Mouse (Mus musculus): Measurements from ENCODE around the gene Anapc15. TPM values are rescaled to one million over a fixed set of nuclear protein-coding genes. Genes with fewer than 3 reads are reported as not detected.
A peak's percentile ranks its signal among the peaks of the same experiment; 100 is the strongest.

Anapc15 gene
- polyA plus RNA-seq, 1 experiment from 2014 or later, result 97.6 TPM

DNA sequence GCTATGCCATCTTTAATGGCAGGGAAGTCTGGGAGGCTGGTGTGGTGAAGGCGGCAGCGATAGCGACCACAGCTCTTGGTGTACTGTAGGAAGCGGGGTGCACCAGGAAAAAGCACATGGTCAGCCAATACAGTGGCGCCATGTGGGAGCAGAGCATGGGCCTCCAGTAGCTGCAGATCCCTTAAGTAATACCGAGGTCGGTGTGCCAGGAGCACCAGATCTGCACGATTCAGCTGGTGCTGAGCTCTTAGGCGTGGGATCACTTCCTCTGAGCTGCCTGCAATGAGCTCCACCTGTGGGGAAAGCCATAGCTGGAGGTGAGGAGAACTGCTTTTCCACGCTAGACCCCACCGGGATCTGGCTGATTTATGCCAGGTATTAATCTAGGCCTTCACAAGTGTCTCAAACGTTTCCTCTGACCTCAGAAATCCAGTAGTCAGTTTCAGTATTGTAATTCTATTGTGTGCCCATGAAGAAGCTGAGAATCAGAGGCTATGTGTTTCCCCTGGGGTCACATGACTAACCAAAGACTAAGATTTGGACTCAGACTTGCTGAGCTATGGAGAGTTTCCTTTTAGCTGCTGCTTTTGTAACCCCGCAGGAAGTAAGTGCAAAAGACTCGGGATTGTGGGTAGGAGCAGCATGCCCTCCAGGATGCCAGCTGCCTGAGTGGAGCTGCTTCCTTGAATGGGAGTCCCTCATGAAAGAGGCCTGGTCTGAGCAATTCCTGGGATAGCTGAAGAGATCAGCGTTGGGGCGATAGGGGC lies 37.0 kb downstream of the Anapc15 start:
- Histone ChIP-seq H3K4me2 (ENCODE audit: low read depth, severe bottlenecking) (no peak overlapping the region), H3K27me3 (ENCODE audit: control insufficient read depth, insufficient read depth, low read length) (no peaks in the 10 kb centered on the region), H3K4me1 (ENCODE audit: control insufficient read depth, insufficient read depth, low read length) (0 out of 2 replicates have a peak, but pooled peaks cover 4% of the 10 kb centered on the region), H3K36me3 (ENCODE audit: control insufficient read depth, insufficient read depth, low read length) (peaks cover 6% of the 10 kb centered on the region; the same call in 1 of the 2 replicates), H3K9me3 (ENCODE audit: control insufficient read depth, low read length) (no peaks in the 10 kb centered on the region), H3K9ac (ENCODE audit: low read length) (no peak overlapping the region), H3K27ac (replicated peaks; ENCODE audit: low read depth, low read length) (no peak overlapping the region), H3K4me3 (ENCODE audit: low read depth, low read length) (no peak overlapping the region)
- 89% methylated on average over 16 of the region's 16 CpGs for WGBS
- DNase-seq (ENCODE audit: low spot score) (no peak), ATAC-seq (ENCODE audit: insufficient number of reproducible peaks, low FRiP score, low TSS enrichment, low read depth) (no peak)

DNA sequence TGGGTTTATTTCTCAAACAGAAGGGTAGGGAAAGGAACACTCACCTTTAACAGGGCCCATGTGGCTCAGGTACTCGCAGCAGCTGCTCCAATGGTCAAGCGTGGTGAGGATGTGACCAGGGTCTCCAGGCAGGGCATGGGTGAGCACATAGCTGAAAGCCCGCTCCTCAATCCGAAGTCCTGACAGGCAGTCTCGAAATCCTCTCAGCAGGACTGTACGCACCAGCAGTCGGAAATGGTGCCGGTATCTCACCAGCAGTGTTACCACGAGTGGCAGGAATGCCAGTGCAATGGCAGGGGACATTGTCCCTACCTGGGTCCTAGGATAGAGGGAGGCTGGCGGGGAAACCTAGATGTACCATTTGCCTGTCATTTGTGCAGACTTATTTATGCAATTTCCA lies 38.5 kb downstream of the Anapc15 start:
- H3K4me2 ChIP-seq (ENCODE audit: low read depth, severe bottlenecking), result no peak overlapping the region
- no peak for ATAC-seq (ENCODE audit: insufficient number of reproducible peaks, low FRiP score, low TSS enrichment, low read depth)

DNA sequence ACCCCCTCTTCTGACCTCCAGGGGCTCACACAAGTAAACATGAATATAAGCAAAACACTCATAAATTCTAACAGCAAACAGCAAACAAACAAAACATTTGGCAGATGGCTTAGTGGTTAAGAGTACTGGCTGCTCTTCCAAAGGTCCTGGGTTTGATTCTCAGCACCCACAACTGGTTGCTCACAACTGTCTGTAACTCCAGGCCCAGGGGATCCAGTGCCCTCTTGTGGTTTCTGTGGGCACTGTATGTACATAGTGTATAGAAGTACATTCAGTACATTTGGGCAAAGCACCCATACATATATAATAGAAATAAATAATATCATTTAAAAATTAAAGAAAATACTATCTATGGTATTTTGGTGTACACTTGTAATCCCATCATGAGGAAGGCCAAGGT lies 39.3 kb downstream of the Anapc15 start:
- ATAC-seq (ENCODE audit: insufficient number of reproducible peaks, low FRiP score, low TSS enrichment, low read depth), result no peak
- H3K9me3 ChIP-seq (ENCODE audit: control insufficient read depth, low read length), result no peaks in the 10 kb centered on the region
- no peak overlapping the region for H3K4me2 ChIP-seq (ENCODE audit: low read depth, severe bottlenecking)
- peaks cover 10% of the 10 kb centered on the region; the same call in 1 of the 2 replicates for H3K4me1 ChIP-seq (ENCODE audit: control insufficient read depth, insufficient read depth, low read length)
- H3K27me3 ChIP-seq (ENCODE audit: control insufficient read depth, insufficient read depth, low read length), result no peaks in the 10 kb centered on the region
- H3K27ac ChIP-seq (replicated peaks; ENCODE audit: low read depth, low read length), result no peak overlapping the region
- H3K4me3 ChIP-seq (ENCODE audit: low read depth, low read length), result no peak overlapping the region
- no peak for DNase-seq (ENCODE audit: low spot score)
- no peak overlapping the region for H3K9ac ChIP-seq (ENCODE audit: low read length)
- H3K36me3 ChIP-seq (ENCODE audit: control insufficient read depth, insufficient read depth, low read length), result peaks cover 6% of the 10 kb centered on the region; the same call in 1 of the 2 replicates

More for the DNA sequence above, 38.5 kb downstream of the Anapc15 start:
- DNase-seq (ENCODE audit: low spot score), result no peak
- Histone ChIP-seq H3K9me3 (ENCODE audit: control insufficient read depth, low read length) (no peaks in the 10 kb centered on the region), H3K27me3 (ENCODE audit: control insufficient read depth, insufficient read depth, low read length) (no peaks in the 10 kb centered on the region), H3K9ac (ENCODE audit: low read length) (no peak overlapping the region), H3K36me3 (ENCODE audit: control insufficient read depth, insufficient read depth, low read length) (peaks cover 6% of the 10 kb centered on the region; the same call in 1 of the 2 replicates), H3K4me1 (ENCODE audit: control insufficient read depth, insufficient read depth, low read length) (peaks cover 10% of the 10 kb centered on the region; the same call in 1 of the 2 replicates), H3K4me3 (ENCODE audit: low read depth, low read length) (no peak overlapping the region), H3K27ac (replicated peaks; ENCODE audit: low read depth, low read length) (no peak overlapping the region)
- WGBS, result 96% methylated on average over 10 of the region's 10 CpGs

DNA sequence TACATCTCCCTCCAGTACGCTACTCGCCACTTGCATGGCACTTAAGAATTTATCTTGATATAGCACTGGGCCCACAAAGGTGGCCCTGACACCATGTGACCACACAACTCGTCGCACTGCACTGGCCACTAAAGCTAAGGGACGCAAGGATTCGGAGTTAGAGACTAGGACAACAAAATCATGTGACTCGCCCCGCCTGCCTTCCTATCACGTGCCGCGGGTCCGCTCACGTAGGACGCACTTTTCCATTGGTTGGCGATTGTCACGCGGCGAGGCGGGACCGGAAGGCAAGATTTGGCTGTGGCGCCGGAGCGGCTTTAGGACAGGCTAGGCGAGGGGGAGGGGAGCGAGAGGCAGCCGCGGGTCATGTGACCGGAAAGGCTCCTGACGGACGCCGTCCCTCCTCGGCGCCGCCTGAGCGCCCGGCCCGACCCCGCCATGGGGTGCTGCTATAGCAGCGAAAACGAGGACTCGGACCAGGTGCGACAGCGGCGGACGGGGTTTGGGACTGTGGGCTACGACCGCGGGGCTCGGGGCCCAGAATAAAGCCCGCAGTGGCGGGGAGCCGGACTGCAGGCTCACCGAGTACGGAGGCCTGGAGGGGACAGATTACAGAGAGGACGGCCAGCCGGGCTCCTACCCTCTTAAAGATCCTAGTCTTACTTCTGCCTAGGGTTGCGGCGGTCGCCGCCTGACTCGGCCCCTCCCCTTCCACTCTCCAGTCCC lies 42.2 kb downstream of the Anapc15 start, which contains the start of gene Lamtor1:
Gene Lamtor1, plus strand, starts transcription at position 344 of the 726 bp plus-strand sequence.
- H3K36me3 ChIP-seq (ENCODE audit: control insufficient read depth, insufficient read depth, low read length), result peaks cover 9% of the 10 kb centered on the region; the same call in 1 of the 2 replicates
- H3K9me3 ChIP-seq (ENCODE audit: control insufficient read depth, low read length), result no peaks in the 10 kb centered on the region
- DNase-seq (ENCODE audit: low spot score) (peak; percentile 100), ATAC-seq (ENCODE audit: insufficient number of reproducible peaks, low FRiP score, low TSS enrichment, low read depth) (peak; percentile 98)
- 0% methylated on average over 56 of the region's 61 CpGs for WGBS
- peak within 1 kb of the TSS; percentile 72 for H3K4me2 ChIP-seq (ENCODE audit: low read depth, severe bottlenecking)
- H3K27me3 ChIP-seq (ENCODE audit: control insufficient read depth, insufficient read depth, low read length), result no peaks in the 10 kb centered on the region
- peak within 1 kb of the TSS; percentile 87 for H3K9ac ChIP-seq (ENCODE audit: low read length)
- H3K27ac ChIP-seq (replicated peaks; ENCODE audit: low read depth, low read length), result peak within 1 kb of the TSS; percentile 93
- peak within 1 kb of the TSS; percentile 75 for H3K4me3 ChIP-seq (ENCODE audit: low read depth, low read length)
- peaks cover 10% of the 10 kb centered on the region; the same call in 1 of the 2 replicates for H3K4me1 ChIP-seq (ENCODE audit: control insufficient read depth, insufficient read depth, low read length)

DNA sequence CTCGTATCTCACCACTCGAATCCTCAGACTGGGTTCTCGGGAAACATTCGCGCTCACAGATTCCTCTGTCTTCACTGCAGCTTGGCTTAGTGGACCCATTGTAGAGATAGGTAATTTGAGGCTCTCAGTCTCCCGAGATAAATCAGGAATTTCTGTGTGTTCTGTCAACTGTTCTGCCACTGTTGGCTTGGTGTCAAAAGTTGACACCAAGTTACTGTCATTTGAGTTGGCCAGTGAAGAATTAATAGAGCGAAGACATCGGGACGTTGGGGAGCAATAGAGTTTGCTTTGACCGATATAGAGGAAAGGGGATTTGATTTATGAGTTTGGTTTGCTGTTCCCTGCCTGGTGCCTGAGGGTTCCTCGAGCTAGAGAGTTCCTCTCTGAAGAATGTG lies 42.8 kb downstream of the Anapc15 start, which contains the start of gene Tomt:
Gene Tomt, minus strand, starts transcription at position 73 of the 395 bp plus-strand sequence.
- H3K9ac ChIP-seq (ENCODE audit: low read length), result peak within 1 kb of the TSS; percentile 87
- no peak for ATAC-seq (ENCODE audit: insufficient number of reproducible peaks, low FRiP score, low TSS enrichment, low read depth)
- peak within 1 kb of the TSS; percentile 75 for H3K4me3 ChIP-seq (ENCODE audit: low read depth, low read length)
- H3K27me3 ChIP-seq (ENCODE audit: control insufficient read depth, insufficient read depth, low read length), result no peaks in the 10 kb centered on the region
- no peaks in the 10 kb centered on the region for H3K9me3 ChIP-seq (ENCODE audit: control insufficient read depth, low read length)
- peak within 1 kb of the TSS; percentile 72 for H3K4me2 ChIP-seq (ENCODE audit: low read depth, severe bottlenecking)
- H3K36me3 ChIP-seq (ENCODE audit: control insufficient read depth, insufficient read depth, low read length), result peaks cover 11% of the 10 kb centered on the region; the same call in 1 of the 2 replicates
- no peak for DNase-seq (ENCODE audit: low spot score)
- peak within 1 kb of the TSS; percentile 93 for H3K27ac ChIP-seq (replicated peaks; ENCODE audit: low read depth, low read length)
- H3K4me1 ChIP-seq (ENCODE audit: control insufficient read depth, insufficient read depth, low read length), result peaks cover 8% of the 10 kb centered on the region; the same call in 1 of the 2 replicates
- 14% methylated on average over 11 of the region's 11 CpGs for WGBS

DNA sequence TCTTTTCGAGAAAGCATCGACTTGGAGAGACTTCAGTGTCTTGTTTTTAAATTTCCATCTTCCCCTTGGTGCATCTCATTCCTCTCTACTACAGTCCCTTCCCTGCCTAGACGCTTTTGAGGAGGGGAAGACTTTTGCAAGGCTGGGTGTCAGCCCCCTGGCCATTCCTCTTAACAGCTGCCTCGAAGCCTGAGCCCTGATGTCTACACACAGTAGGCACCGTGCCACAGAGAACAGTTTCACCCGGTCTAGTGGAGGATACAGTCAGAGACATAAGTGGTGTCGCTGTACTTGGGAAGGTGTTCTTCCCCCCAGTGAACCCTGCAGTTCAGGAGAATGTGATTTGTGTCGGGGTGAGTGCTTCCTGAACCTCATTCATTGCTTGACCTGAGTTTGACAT lies 43.2 kb downstream of the Anapc15 start:
- Histone ChIP-seq H3K27ac (replicated peaks; ENCODE audit: low read depth, low read length) (no peak overlapping the region), H3K36me3 (ENCODE audit: control insufficient read depth, insufficient read depth, low read length) (peaks cover 11% of the 10 kb centered on the region; the same call in 1 of the 2 replicates), H3K4me1 (ENCODE audit: control insufficient read depth, insufficient read depth, low read length) (peaks cover 8% of the 10 kb centered on the region; the same call in 1 of the 2 replicates), H3K9ac (ENCODE audit: low read length) (peak overlapping the region; percentile 87), H3K9me3 (ENCODE audit: control insufficient read depth, low read length) (no peaks in the 10 kb centered on the region), H3K4me3 (ENCODE audit: low read depth, low read length) (peak overlapping the region; percentile 75), H3K27me3 (ENCODE audit: control insufficient read depth, insufficient read depth, low read length) (no peaks in the 10 kb centered on the region), H3K4me2 (ENCODE audit: low read depth, severe bottlenecking) (peak overlapping the region; percentile 72)
- ATAC-seq (ENCODE audit: insufficient number of reproducible peaks, low FRiP score, low TSS enrichment, low read depth), result no peak
- WGBS, result 81% methylated on average over 8 of the region's 8 CpGs
- no peak for DNase-seq (ENCODE audit: low spot score)

DNA sequence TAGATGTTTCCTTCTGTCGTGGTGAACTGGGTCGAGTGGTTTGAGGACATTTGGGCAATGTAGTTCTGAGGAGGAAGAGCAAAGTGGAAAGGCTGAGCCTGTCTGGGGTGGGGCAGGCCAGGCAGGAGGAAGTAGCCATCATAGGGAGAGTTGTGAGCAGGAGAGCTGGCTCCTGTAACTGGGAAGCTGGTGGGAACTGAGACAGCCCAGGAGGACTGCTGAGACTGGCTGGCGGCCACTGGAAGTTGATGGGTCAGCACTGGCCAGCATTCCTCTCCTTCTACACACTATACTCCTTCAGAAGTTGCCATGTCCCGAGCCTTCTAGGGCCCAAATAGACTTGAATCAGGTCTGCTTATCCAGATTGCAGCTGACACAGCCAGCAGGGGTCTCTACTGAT lies 44.9 kb downstream of the Anapc15 start:
- Histone ChIP-seq H3K9me3 (ENCODE audit: control insufficient read depth, low read length) (no peaks in the 10 kb centered on the region), H3K4me1 (ENCODE audit: control insufficient read depth, insufficient read depth, low read length) (peaks cover 8% of the 10 kb centered on the region; the same call in 1 of the 2 replicates), H3K4me2 (ENCODE audit: low read depth, severe bottlenecking) (no peak overlapping the region), H3K27ac (replicated peaks; ENCODE audit: low read depth, low read length) (no peak overlapping the region), H3K36me3 (ENCODE audit: control insufficient read depth, insufficient read depth, low read length) (peaks cover 15% of the 10 kb centered on the region), H3K4me3 (ENCODE audit: low read depth, low read length) (no peak overlapping the region), H3K27me3 (ENCODE audit: control insufficient read depth, insufficient read depth, low read length) (no peaks in the 10 kb centered on the region), H3K9ac (ENCODE audit: low read length) (no peak overlapping the region)
- DNase-seq (ENCODE audit: low spot score) (no peak), ATAC-seq (ENCODE audit: insufficient number of reproducible peaks, low FRiP score, low TSS enrichment, low read depth) (no peak)
- WGBS, result 85% methylated on average over 4 of the region's 4 CpGs

DNA sequence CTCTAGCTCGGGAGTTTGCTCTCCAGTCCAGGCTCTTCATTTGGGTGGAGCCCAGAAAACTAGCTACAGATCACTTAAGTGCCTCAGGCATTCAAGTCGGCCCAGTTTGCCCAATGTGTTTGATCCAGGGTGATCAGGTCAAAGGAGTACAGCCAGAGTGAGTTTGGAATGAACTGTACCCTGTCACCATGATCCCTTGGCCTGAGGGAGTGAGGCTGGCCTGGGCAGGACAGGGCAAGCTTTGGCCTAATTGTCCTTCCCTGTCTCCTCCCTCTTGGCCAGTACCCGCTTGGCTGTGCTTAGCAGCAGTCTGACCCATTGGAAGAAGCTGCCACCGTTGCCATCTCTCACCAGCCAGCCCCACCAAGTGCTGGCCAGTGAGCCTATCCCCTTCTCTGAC lies 46.6 kb downstream of the Anapc15 start:
- H3K27ac ChIP-seq (replicated peaks; ENCODE audit: low read depth, low read length), result no peak overlapping the region
- 81% methylated on average over 4 of the region's 4 CpGs for WGBS
- ATAC-seq (ENCODE audit: insufficient number of reproducible peaks, low FRiP score, low TSS enrichment, low read depth), result no peak
- H3K4me3 ChIP-seq (ENCODE audit: low read depth, low read length), result no peak overlapping the region
- H3K9ac ChIP-seq (ENCODE audit: low read length), result no peak overlapping the region
- no peak for DNase-seq (ENCODE audit: low spot score)
- H3K9me3 ChIP-seq (ENCODE audit: control insufficient read depth, low read length), result no peaks in the 10 kb centered on the region
- H3K36me3 ChIP-seq (ENCODE audit: control insufficient read depth, insufficient read depth, low read length), result peaks cover 16% of the 10 kb centered on the region
- peaks cover 5% of the 10 kb centered on the region; the same call in 1 of the 2 replicates for H3K4me1 ChIP-seq (ENCODE audit: control insufficient read depth, insufficient read depth, low read length)
- H3K4me2 ChIP-seq (ENCODE audit: low read depth, severe bottlenecking), result no peak overlapping the region
- H3K27me3 ChIP-seq (ENCODE audit: control insufficient read depth, insufficient read depth, low read length), result no peaks in the 10 kb centered on the region

Measured in limb, embryonic 11.5 days (tissue).